Mouse (Mus musculus) cerebellum, adult 2 months (tissue): ENCODE results near the gene Gm3952. TPM values are rescaled to one million over a fixed set of nuclear protein-coding genes. Genes with fewer than 3 reads are reported as not detected.

Source experiments
- DNase-seq, 2 experiments: peaks; one replicate each; pipeline ENCODE4 v3.0.0; 2021
- H3K27ac ChIP-seq: fragments of 200-500 bp; 2 replicates; pipeline ENCODE4 v1.5.1; 2012; ENCODE audit warnings: low read length, control low read depth, inconsistent platforms; ENCODE audit not compliant: insufficient read depth
- H3K27me3 ChIP-seq: fragments of 200-500 bp; 2 replicates; pipeline ENCODE4 v1.6.1; 2012; ENCODE audit warnings: inconsistent platforms, mild to moderate bottlenecking, low read length, moderate library complexity; ENCODE audit not compliant: control insufficient read depth, insufficient read depth
- H3K4me1 ChIP-seq: fragments of 200-500 bp; 2 replicates; pipeline ENCODE4 v1.6.1; 2011; ENCODE audit warnings: low read length; ENCODE audit not compliant: control insufficient read depth, insufficient read depth
- H3K4me3 ChIP-seq: fragments of 200-500 bp; replicated peaks from 2 replicates; pipeline ENCODE3; 2011; ENCODE audit warnings: mild to moderate bottlenecking, low read depth, low read length, control low read depth; ENCODE audit not compliant: insufficient read depth
- CTCF ChIP-seq: fragments of 200-500 bp; IDR thresholded peaks from 2 replicates; pipeline ENCODE4 v1.5.1; 2011; ENCODE audit warnings: low read depth, mild to moderate bottlenecking, control low read depth, low read length, moderate library complexity, borderline replicate concordance; ENCODE audit not compliant: insufficient read depth
- POLR2A ChIP-seq: fragments of 200-500 bp; IDR thresholded peaks from 2 replicates; pipeline ENCODE4 v1.6.1; 2011; ENCODE audit warnings: low read length, control low read depth, borderline replicate concordance; ENCODE audit not compliant: insufficient read depth
- WGBS: fragments of 180-500 bp; shearing (Covaris S2); methylation state at CpG from one replicate; pipeline ENCODE4 v1.1.7; 2018; 5-methylcytosine and 5-hydroxymethylcytosine counted together
- polyA plus RNA-seq: library from polyadenylated mRNA; depleted of rRNA; stranded (reverse); fragments of >200 nt; gene quantifications from 2 replicates; pipeline ENCODE4 v1.2.3, GENCODE M21; 2012; rRNA removed

Gm3952 gene
- not detected in 2 replicates for polyA plus RNA-seq

DNA sequence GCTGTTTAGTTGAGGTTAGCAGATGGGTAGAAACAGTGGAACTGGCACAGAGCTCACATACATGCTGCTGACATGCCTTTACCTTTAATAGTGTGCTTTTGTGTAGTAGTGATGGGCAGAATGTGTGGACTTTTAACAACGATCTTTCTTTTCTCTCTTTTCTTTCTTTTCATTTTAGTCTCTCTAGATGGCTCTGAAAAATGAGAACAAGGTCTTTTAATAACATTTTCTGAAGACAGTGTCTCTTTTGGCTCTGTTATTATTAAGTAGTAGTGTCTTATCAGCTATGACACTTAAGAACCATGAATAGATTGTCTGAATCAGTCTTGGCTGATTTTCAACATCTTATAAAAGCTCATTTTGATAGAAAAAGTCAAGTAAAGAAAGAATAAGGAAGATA, at the start of gene Gm3952:
Gene Gm3952, minus strand, starts transcription at position 101 of the 400 bp plus-strand sequence.
- 70% methylated on average over 1 of the region's 1 CpGs for WGBS
- H3K27ac ChIP-seq = no peak within 1 kb of the TSS
- H3K4me3 ChIP-seq = no peak within 1 kb of the TSS
- DNase-seq = no peak
- TF ChIP-seq CTCF (no peak), POLR2A (no peak)
- H3K4me1 ChIP-seq = no peaks in the 10 kb centered on the region
- H3K27me3 ChIP-seq = no peaks in the 10 kb centered on the region

- 56% methylated on average over 5 of the region's 5 CpGs for WGBS
- Histone ChIP-seq H3K27me3 (no peaks in the 10 kb centered on the region), H3K27ac (no peak overlapping the region), H3K4me3 (no peak overlapping the region), H3K4me1 (no peaks in the 10 kb centered on the region)
- no peak for TF ChIP-seq CTCF
- TF ChIP-seq POLR2A = no peak
- no peak for DNase-seq
These were observed 45.3 kb upstream of the Gm3952 start for GRCm38 (mm10) chr8:128843749-128844148.

DNA sequence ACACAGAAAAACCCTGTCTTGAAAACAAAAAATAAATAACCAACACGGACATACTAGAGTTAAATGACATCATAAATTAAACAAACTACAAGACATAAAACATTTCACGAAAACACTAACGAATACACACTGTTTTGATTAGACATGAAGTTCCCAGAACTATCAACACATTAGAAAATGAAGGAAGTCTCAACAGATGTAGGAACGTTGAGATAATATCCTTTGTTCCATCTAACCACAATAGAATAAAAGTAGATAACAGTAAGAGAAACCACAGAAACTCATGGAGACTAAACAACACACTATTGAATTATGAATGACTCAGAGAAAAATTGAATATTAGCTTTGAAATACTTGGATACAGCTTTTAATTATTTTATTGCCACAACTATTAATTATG, 14.0 kb upstream of the Gm3952 start:
- H3K4me1 ChIP-seq = no peaks in the 10 kb centered on the region
- H3K27ac ChIP-seq = no peak overlapping the region
- H3K4me3 ChIP-seq = no peak overlapping the region
- TF ChIP-seq POLR2A (no peak), CTCF (no peak)
- 90% methylated on average over 4 of the region's 4 CpGs for WGBS
- no peaks in the 10 kb centered on the region for H3K27me3 ChIP-seq
- DNase-seq = no peak

DNA sequence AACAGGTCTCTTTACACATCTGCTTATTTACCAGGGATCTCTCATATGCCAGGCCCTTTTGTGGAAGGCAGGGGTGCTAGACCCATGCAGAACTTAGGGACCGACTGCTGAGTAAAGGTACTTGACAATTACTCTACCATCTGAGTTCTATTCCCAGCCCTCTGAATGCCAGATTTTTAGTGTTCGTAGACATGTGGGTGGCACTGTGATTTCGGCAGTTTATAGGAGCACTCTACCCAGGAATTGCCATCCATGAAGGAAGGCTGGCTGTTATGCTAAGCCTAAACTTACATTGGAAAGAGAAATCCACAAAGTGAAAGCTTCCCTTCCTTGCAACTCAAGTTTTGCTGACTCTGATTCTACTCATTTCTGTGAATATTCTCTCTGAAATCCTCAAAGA, 62.8 kb downstream of the Gm3952 start:
- Histone ChIP-seq H3K4me1 (no peaks in the 10 kb centered on the region), H3K4me3 (no peak overlapping the region), H3K27ac (no peak overlapping the region), H3K27me3 (no peaks in the 10 kb centered on the region)
- DNase-seq = no peak
- 87% methylated on average over 3 of the region's 3 CpGs for WGBS
- TF ChIP-seq CTCF (no peak), POLR2A (no peak)

GRCm38 (mm10) chr8:128734118-128734517, 64.4 kb downstream of the Gm3952 start:
- no peak for TF ChIP-seq CTCF
- TF ChIP-seq POLR2A = no peak
- Histone ChIP-seq H3K27ac (no peak overlapping the region), H3K27me3 (no peaks in the 10 kb centered on the region), H3K4me3 (no peak overlapping the region), H3K4me1 (no peaks in the 10 kb centered on the region)
- DNase-seq = no peak
- WGBS = 86% methylated on average over 3 of the region's 3 CpGs

DNA sequence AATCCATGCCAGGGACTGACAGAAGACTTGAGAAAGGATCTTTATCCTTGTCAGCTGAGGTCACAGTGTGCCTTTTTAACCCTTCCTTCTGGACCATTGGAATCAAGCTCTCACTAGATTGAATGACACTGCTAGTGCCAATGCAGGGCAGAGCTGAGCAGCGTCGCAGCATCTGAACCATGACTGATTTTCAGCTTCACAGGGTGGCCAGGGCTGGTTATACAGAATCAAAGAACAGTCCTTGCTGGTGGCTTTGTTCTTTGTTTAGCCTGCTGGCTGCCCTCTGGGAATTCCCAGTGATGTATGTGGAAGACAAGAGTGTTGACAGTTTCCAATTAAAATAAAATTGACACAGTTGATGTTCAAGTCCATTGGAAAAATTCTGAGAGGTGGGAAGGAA, 66.2 kb downstream of the Gm3952 start:
- no peak for DNase-seq
- no peak for TF ChIP-seq CTCF
- no peak for TF ChIP-seq POLR2A
- H3K4me3 ChIP-seq = no peak overlapping the region
- H3K4me1 ChIP-seq = no peaks in the 10 kb centered on the region
- no peaks in the 10 kb centered on the region for H3K27me3 ChIP-seq
- 5% methylated on average over 2 of the region's 2 CpGs for WGBS
- H3K27ac ChIP-seq = no peak overlapping the region

DNA sequence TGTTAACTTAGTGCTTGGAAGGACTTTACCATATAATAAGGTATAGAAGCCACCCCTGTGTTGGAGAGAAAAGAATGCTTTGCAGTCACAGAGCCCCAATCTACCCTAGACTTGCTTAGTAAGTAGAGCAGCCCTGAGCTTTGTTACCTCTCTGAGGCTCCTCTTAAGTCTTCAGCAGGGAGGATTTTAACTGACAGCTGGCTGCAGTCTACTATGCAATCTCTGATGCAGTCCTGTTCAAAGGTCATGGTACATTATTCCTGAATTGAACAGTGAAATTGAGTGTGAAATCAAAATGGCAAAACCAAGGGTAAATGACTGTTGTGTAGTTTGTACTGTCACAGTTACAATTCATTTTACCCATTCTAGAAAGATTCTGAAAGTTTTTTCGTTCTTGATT, 71.3 kb downstream of the Gm3952 start:
- Histone ChIP-seq H3K27ac (no peak overlapping the region), H3K27me3 (no peaks in the 10 kb centered on the region), H3K4me3 (no peak overlapping the region), H3K4me1 (no peaks in the 10 kb centered on the region)
- 55% methylated on average over 1 of the region's 1 CpGs for WGBS
- no peak for TF ChIP-seq POLR2A
- TF ChIP-seq CTCF = no peak
- no peak for DNase-seq

DNA sequence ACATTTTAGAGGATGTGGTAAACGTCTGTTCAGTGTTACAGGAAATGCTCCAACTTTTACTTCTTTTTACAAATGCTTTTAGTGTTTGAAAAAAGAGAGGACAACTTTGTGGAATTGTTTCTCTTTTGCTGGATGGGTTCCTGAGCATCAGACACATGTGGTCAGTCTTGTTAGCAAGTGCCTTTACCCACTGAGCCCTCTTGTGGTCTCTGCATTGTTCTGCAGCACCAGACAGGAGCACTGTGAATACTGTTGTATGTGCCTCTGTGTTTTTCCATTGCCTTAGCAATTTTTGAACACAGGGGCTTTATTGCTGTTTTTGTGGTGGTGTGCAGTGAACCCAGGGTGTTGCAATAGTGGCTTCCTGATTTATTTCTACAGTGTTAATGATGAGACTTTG, 73.7 kb downstream of the Gm3952 start:
- H3K4me1 ChIP-seq = no peaks in the 10 kb centered on the region
- H3K4me3 ChIP-seq = no peak overlapping the region
- TF ChIP-seq POLR2A (no peak), CTCF (peak; percentile 40; the same call in 1 of the 2 replicates)
- 68% methylated on average over 1 of the region's 1 CpGs for WGBS
- no peaks in the 10 kb centered on the region for H3K27me3 ChIP-seq
- peak; percentile 17 for DNase-seq
- no peak overlapping the region for H3K27ac ChIP-seq
